Mouse (Mus musculus) lung, embryonic 15.5 days (tissue): ENCODE data around the gene Cyb5r4. TPM values are rescaled to one million over a fixed set of nuclear protein-coding genes. Genes with fewer than 3 reads are reported as not detected.
"Not testable (repeated sequence)": the region's sequence is repeated elsewhere in the genome, so short reads cannot be mapped to it uniquely, and the experiment has no call there.

Source experiments
- ATAC-seq: fragments of 200-750 bp; cut with Nextera tagmentation; 2 replicates; pipeline ENCODE4 v1.8.0; 2017; ENCODE audit warnings: moderate number of reproducible peaks, borderline replicate concordance; ENCODE audit not compliant: low FRiP score, low TSS enrichment; ENCODE audit errors: extremely low read depth
- H3K27ac ChIP-seq: fragments of 300-500 bp; sonication (generic); 2 replicates; pipeline ENCODE4 v1.5.1; 2015; ENCODE audit warnings: moderate library complexity, mild to moderate bottlenecking, inconsistent platforms
- H3K27me3 ChIP-seq: fragments of 300-500 bp; sonication (generic); 2 replicates; pipeline ENCODE4 v1.6.1; 2015; ENCODE audit warnings: inconsistent platforms
- H3K36me3 ChIP-seq: fragments of 300-500 bp; sonication (generic); 2 replicates; pipeline ENCODE4 v1.6.1; 2015; ENCODE audit warnings: inconsistent platforms
- H3K4me1 ChIP-seq: fragments of 300-500 bp; sonication (generic); 2 replicates; pipeline ENCODE4 v1.6.1; 2015; ENCODE audit warnings: inconsistent platforms
- H3K4me2 ChIP-seq: fragments of 300-500 bp; sonication (generic); 2 replicates; pipeline ENCODE4 v1.6.1; 2015; ENCODE audit warnings: inconsistent platforms, mild to moderate bottlenecking, moderate library complexity
- H3K4me3 ChIP-seq: fragments of 300-500 bp; sonication (generic); 2 replicates; pipeline ENCODE4 v1.5.1; 2015; ENCODE audit warnings: mild to moderate bottlenecking, inconsistent platforms
- H3K9ac ChIP-seq: fragments of 300-500 bp; sonication (generic); 2 replicates; pipeline ENCODE4 v1.6.1; 2015; ENCODE audit warnings: inconsistent platforms
- H3K9me3 ChIP-seq: fragments of 300-500 bp; sonication (generic); 2 replicates; pipeline ENCODE4 v1.6.1; 2016; ENCODE audit warnings: inconsistent platforms
- WGBS: fragments of 180-500 bp; shearing (Covaris S2); methylation state at CpG from one replicate; pipeline ENCODE4 v1.1.7; 2015; 5-methylcytosine and 5-hydroxymethylcytosine counted together
- polyA plus RNA-seq: library from polyadenylated mRNA; unstranded; fragments of >200 nt; fragmentation: Nextera tagmentation; extraction: Ambion mirVana; gene quantifications from 2 replicates; pipeline ENCODE4 v1.2.1, GENCODE M21; 2015

The Cyb5r4 gene
- polyA plus RNA-seq, 1 experiment from 2014 or later, result 55.8 TPM

GRCm38 (mm10) chr9:87115456-87115931, 93.7 kb downstream of the Cyb5r4 start:
- Histone ChIP-seq H3K4me2 (no peak overlapping the region), H3K9me3 (no peaks in the 10 kb centered on the region), H3K4me1 (no peaks in the 10 kb centered on the region), H3K27me3 (no peaks in the 10 kb centered on the region), H3K36me3 (no peaks in the 10 kb centered on the region), H3K27ac (no peak overlapping the region), H3K4me3 (no peak overlapping the region), H3K9ac (no peak overlapping the region)
- WGBS, result 45% methylated on average over 6 of the region's 6 CpGs
- ATAC-seq, result no peak

GRCm38 (mm10) chr9:87115978-87116377, 94.2 kb downstream of the Cyb5r4 start:
- Histone ChIP-seq H3K4me2 (no peak overlapping the region), H3K4me1 (no peaks in the 10 kb centered on the region), H3K36me3 (no peaks in the 10 kb centered on the region), H3K4me3 (no peak overlapping the region), H3K9ac (no peak overlapping the region), H3K9me3 (no peaks in the 10 kb centered on the region), H3K27me3 (no peaks in the 10 kb centered on the region), H3K27ac (no peak overlapping the region)
- no peak for ATAC-seq
- WGBS, result 76% methylated on average over 1 of the region's 1 CpGs

GRCm38 (mm10) chr9:87118996-87119395, 97.2 kb downstream of the Cyb5r4 start:
- 69% methylated on average over 3 of the region's 3 CpGs for WGBS
- H3K36me3 ChIP-seq, result no peaks in the 10 kb centered on the region
- no peak overlapping the region for H3K9ac ChIP-seq
- H3K4me3 ChIP-seq, result no peak overlapping the region
- no peaks in the 10 kb centered on the region for H3K9me3 ChIP-seq
- ATAC-seq, result no peak
- no peaks in the 10 kb centered on the region for H3K27me3 ChIP-seq
- no peaks in the 10 kb centered on the region for H3K4me1 ChIP-seq
- H3K27ac ChIP-seq, result no peak overlapping the region
- no peak overlapping the region for H3K4me2 ChIP-seq

GRCm38 (mm10) chr9:87121956-87122493, 100.2 kb downstream of the Cyb5r4 start:
- no peak overlapping the region for H3K9ac ChIP-seq
- H3K4me2 ChIP-seq, result no peak overlapping the region
- H3K4me3 ChIP-seq, result no peak overlapping the region
- H3K4me1 ChIP-seq, result no peaks in the 10 kb centered on the region
- H3K36me3 ChIP-seq, result no peaks in the 10 kb centered on the region
- no peak overlapping the region for H3K27ac ChIP-seq
- H3K9me3 ChIP-seq, result no peaks in the 10 kb centered on the region
- ATAC-seq, result no peak
- WGBS, result 51% methylated on average over 9 of the region's 9 CpGs
- no peaks in the 10 kb centered on the region for H3K27me3 ChIP-seq

GRCm38 (mm10) chr9:87127046-87127445, 105.2 kb downstream of the Cyb5r4 start:
- 61% methylated on average over 6 of the region's 6 CpGs for WGBS
- H3K4me3 ChIP-seq, H3K9ac ChIP-seq, H3K4me2 ChIP-seq, H3K4me1 ChIP-seq, H3K36me3 ChIP-seq, H3K27me3 ChIP-seq, H3K27ac ChIP-seq, H3K9me3 ChIP-seq, ATAC-seq: not testable (repeated sequence)

Other genes starting within 250 kb of the Cyb5r4 start
- gene Snap91, start 141.4 kb upstream of the Cyb5r4 start, polyA plus RNA-seq, result 3.9 and 5.8 TPM in 2 replicates
- gene Ripply2, start 6.5 kb upstream of the Cyb5r4 start, polyA plus RNA-seq, result not detected in 2 replicates
- gene Mrap2, start 122.3 kb downstream of the Cyb5r4 start, polyA plus RNA-seq, result 0.08 and 0.25 TPM in 2 replicates
- gene Cep162, start 233.5 kb downstream of the Cyb5r4 start, polyA plus RNA-seq, result 6.4 TPM in 2 replicates